Mouse (Mus musculus): Measurements from ENCODE around the gene Spaca7.

DNA sequence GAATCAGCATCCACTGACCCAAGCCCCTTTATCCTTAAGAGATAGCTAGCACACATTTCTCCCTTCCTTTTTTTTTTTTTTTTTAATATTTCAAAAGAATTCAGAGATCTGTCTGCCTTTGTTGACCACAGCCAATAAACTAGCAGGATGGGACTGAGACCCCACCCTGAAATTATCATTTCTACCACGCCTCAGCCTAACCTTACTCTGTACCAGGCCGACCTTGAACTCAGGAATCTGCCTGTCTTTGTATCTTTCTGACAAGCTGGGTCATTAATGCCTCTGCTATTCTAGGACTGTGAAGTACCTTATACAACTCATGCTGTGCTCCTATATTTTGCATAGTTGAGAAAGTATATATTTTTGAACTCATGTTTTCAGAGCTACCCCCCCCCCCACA is 44.2 kb upstream of the Spaca7 start:
- TF ChIP-seq CTCF (IDR thresholded peaks at IDR 0.05; ENCODE audit: borderline replicate concordance, insufficient read depth, low read length) (no peak), POLR2A (IDR thresholded peaks at IDR 0.05; ENCODE audit: low read depth, low read length) (no peak)

All from embryonic fibroblast, embryonic 13.5 days (primary cell).